Mouse (Mus musculus): ENCODE results near the gene Elavl3.

- no peak for TF ChIP-seq CTCF (conservative IDR thresholded peaks at IDR 0.05; ENCODE audit: insufficient read depth, insufficient read length, low read depth, low read length)
- no peak for TF ChIP-seq POLR2A (IDR thresholded peaks at IDR 0.05; ENCODE audit: low read depth, low read length)
Observed at GRCm38 (mm10) chr9:22030386-22030785, 21.4 kb downstream of the Elavl3 start.

Measured in kidney, adult 2 months (tissue).